Mouse (Mus musculus) liver, postnatal 0 days (tissue): ENCODE data around the gene Med16. TPM values are rescaled to one million over a fixed set of nuclear protein-coding genes. Genes with fewer than 3 reads are reported as not detected.

Experiments
- ATAC-seq: fragments of 200-750 bp; cut with Nextera tagmentation; 2 replicates; pipeline ENCODE4 v1.8.0; 2017; ENCODE audit warnings: mild to moderate bottlenecking, moderate library complexity
- DNase-seq: peaks from one replicate; pipeline ENCODE4 v3.0.0-alpha.2; 2016
- H3K27ac ChIP-seq: fragments of 300-500 bp; sonication (generic); 2 replicates; pipeline ENCODE4 v1.5.1; 2014; ENCODE audit warnings: antibody characterized with exemption, moderate library complexity, mild to moderate bottlenecking, low read depth
- H3K27me3 ChIP-seq: fragments of 300-500 bp; sonication (generic); 2 replicates; pipeline ENCODE4 v1.6.1; 2014; ENCODE audit warnings: low read length, control low read depth, mixed read lengths; ENCODE audit not compliant: insufficient read depth
- H3K36me3 ChIP-seq: fragments of 300-500 bp; sonication (generic); replicated peaks from 2 replicates; pipeline ENCODE4 v1.6.1; 2014; ENCODE audit warnings: mild to moderate bottlenecking, control low read depth, low read length, moderate library complexity, mixed read lengths; ENCODE audit not compliant: insufficient read depth
- H3K4me1 ChIP-seq: fragments of 300-500 bp; sonication (generic); 2 replicates; pipeline ENCODE4 v1.6.1; 2014; ENCODE audit warnings: antibody characterized with exemption, mild to moderate bottlenecking, control low read depth; ENCODE audit not compliant: insufficient read depth
- H3K4me2 ChIP-seq: fragments of 300-500 bp; sonication (generic); 2 replicates; pipeline ENCODE4 v1.6.1; 2014; ENCODE audit warnings: low read depth, mild to moderate bottlenecking, low read length, moderate library complexity, mixed read lengths
- H3K4me3 ChIP-seq: fragments of 300-500 bp; sonication (generic); 2 replicates; pipeline ENCODE4 v1.5.1; 2014; ENCODE audit warnings: low read depth, low read length
- H3K9ac ChIP-seq: fragments of 300-500 bp; sonication (generic); replicated peaks from 2 replicates; pipeline ENCODE4 v1.6.1; 2014; ENCODE audit warnings: mild to moderate bottlenecking, moderate library complexity
- H3K9me3 ChIP-seq: fragments of 300-500 bp; sonication (generic); 2 replicates; pipeline ENCODE4 v1.6.1; 2016; ENCODE audit warnings: mild to moderate bottlenecking, control low read depth, low read length, mixed read lengths
- CTCF ChIP-seq: sonication (generic); IDR thresholded peaks from 2 replicates; pipeline ENCODE4 v1.5.1; 2016; ENCODE audit warnings: antibody characterized with exemption, low read depth
- EP300 ChIP-seq: IDR thresholded peaks from 2 replicates; pipeline ENCODE4 v1.6.1; 2016; ENCODE audit warnings: antibody characterized with exemption, low read depth, mild to moderate bottlenecking
- WGBS: fragments of 180-500 bp; shearing (Covaris S2); extraction: QIAGEN DNeasy Blood & Tissue Kit; methylation state at CpG from one replicate; pipeline ENCODE4 v1.1.7; 2014; ENCODE audit not compliant: insufficient replicate concordance; 5-methylcytosine and 5-hydroxymethylcytosine counted together
- polyA plus RNA-seq: library from polyadenylated mRNA; unstranded; fragments of >200 nt; fragmentation: Nextera tagmentation; extraction: Ambion mirVana; gene quantifications from 2 replicates; pipeline ENCODE4 v1.2.1, GENCODE M21; 2015

The Med16 gene
- polyA plus RNA-seq, 1 experiment from 2014 or later = 14.3 TPM

DNA sequence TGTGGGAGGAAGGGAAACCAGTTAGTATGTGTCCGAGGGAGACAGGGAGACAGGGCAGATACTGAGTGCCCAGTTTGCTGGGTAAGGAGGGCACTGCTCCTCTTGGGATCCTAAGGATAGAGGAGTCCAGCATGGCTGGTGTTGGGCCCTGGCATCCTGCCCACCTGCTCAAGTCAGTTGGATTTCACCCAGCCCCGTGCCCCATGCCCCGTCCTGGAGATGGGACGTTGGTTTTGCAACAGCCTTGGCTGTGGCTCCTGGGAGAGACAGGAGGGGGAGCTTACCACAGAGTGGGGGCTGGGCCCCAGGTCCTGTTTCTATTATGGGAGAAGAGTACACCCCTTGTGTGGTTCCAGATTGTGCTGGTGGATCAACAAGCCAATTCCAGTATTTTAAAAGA lies 24.3 kb downstream of the Med16 start:
- DNase-seq (peak; percentile 66), ATAC-seq (peak; percentile 22; the same call in 1 of the 2 replicates)
- TF ChIP-seq CTCF (no peak), EP300 (no peak)
- Histone ChIP-seq H3K4me2 (no peak overlapping the region), H3K9me3 (no peaks in the 10 kb centered on the region), H3K4me1 (peaks cover 47% of the 10 kb centered on the region), H3K27ac (peak overlapping the region; percentile 48; the same call in 1 of the 2 replicates), H3K9ac (no peak overlapping the region), H3K4me3 (no peak overlapping the region), H3K36me3 (no peaks in the 10 kb centered on the region), H3K27me3 (0 out of 2 replicates have a peak, but pooled peaks cover 8% of the 10 kb centered on the region)
- WGBS = 13% methylated on average over 4 of the region's 4 CpGs

DNA sequence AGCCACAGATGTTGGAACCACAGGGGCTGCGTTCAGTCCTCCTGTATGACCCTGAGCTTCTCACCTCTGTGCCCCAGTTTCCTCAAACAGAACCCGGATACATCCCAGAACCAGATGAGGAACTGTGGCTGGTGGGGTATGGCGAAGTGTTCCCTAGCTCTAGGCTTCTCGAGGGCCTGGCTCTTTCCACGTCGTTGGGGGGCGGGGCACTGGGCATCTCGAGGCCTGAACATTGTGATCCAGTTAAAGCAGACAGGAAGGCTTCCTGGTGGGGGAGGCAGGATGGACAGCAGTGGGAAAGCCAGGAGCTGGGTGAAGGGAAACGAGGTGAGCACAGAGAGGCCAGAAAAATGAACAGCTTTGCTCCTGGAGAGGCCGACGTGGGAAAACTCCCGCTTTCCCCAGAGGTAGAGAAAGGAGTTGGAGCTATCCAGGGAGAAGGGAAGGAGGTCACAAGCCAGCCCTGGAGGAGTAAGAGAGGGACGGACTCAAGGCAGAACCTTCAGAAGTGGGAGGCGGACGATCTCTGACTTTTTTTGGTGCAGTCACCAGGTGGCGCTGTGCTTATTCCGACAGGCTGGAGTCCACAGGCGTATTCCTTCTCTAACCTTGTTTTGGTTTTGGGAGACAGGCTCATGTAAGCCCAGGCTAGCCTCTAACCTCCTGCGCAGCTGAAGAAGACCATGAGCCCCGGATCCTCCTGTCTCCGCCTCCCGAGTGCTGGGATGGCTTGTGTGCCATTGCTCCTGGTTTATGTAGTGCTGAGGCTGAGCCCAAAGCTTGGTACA lies 25.2 kb downstream of the Med16 start:
- Histone ChIP-seq H3K4me3 (no peak overlapping the region), H3K36me3 (no peaks in the 10 kb centered on the region), H3K27ac (peak overlapping the region; percentile 48; the same call in 1 of the 2 replicates), H3K4me1 (peaks cover 53% of the 10 kb centered on the region), H3K9ac (no peak overlapping the region), H3K9me3 (no peaks in the 10 kb centered on the region), H3K4me2 (peak overlapping the region; percentile 48), H3K27me3 (0 out of 2 replicates have a peak, but pooled peaks cover 8% of the 10 kb centered on the region)
- ATAC-seq (peak; percentile 34), DNase-seq (peak; percentile 86)
- 15% methylated on average over 22 of the region's 22 CpGs for WGBS
- TF ChIP-seq EP300 (no peak), CTCF (peak; percentile 87)

DNA sequence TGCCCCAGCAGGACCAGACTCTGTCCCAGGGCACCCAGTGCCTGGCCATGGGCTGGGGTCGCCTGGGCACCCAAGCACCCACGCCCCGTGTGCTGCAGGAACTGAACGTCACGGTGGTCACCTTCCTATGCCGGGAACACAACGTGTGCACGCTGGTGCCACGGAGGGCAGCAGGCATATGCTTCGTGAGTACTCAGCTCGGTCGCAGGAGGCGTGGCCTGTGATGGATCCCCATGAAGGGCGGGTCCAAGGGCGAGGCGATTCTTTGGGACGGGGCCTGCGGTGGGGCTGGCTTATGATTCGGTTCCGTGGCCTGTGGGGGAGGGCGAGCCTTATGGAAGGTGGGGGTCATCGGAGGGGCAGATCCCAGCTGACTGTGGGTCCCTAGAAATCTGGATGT lies 26.7 kb downstream of the Med16 start:
- no peak overlapping the region for H3K9ac ChIP-seq
- no peak for TF ChIP-seq EP300
- no peak for TF ChIP-seq CTCF
- peak; percentile 66 for DNase-seq
- peak overlapping the region; percentile 47 for H3K4me2 ChIP-seq
- 7% methylated on average over 22 of the region's 22 CpGs for WGBS
- ATAC-seq = no peak
- H3K9me3 ChIP-seq = no peaks in the 10 kb centered on the region
- H3K36me3 ChIP-seq = no peaks in the 10 kb centered on the region
- H3K27ac ChIP-seq = 0 out of 2 replicates have a peak overlapping the region, but pooled peaks have one; percentile 2
- peak overlapping the region; percentile 15 for H3K4me3 ChIP-seq
- 0 out of 2 replicates have a peak, but pooled peaks cover 8% of the 10 kb centered on the region for H3K27me3 ChIP-seq
- peaks cover 66% of the 10 kb centered on the region for H3K4me1 ChIP-seq

DNA sequence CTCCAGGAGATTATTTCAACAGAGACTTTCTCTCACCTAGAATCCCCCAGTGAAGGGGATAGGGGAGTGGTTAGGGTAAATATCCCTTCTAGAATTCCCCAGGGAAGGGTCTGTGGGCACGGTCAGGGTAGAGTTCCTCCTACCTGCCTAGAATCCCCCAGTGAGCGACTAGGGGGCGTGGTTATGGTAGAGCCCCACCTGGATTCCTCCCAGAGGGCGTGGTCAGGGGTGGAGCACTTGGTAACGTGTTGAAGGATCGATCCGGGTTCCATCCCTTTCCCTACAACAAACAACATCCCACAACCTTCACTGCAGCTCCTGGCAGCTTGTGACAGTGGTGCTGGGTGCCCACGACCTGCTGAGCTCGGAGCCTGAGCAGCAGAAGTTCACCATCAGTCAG lies 28.0 kb downstream of the Med16 start:
- Histone ChIP-seq H3K27ac (no peak overlapping the region), H3K9ac (peak overlapping the region; percentile 23; the same call in 1 of the 2 replicates), H3K4me3 (peak overlapping the region; percentile 23), H3K27me3 (0 out of 2 replicates have a peak, but pooled peaks cover 8% of the 10 kb centered on the region), H3K36me3 (no peaks in the 10 kb centered on the region), H3K9me3 (no peaks in the 10 kb centered on the region), H3K4me1 (peaks cover 69% of the 10 kb centered on the region), H3K4me2 (peak overlapping the region; percentile 47)
- 12% methylated on average over 9 of the region's 9 CpGs for WGBS
- peak; percentile 81 for DNase-seq
- TF ChIP-seq EP300 = no peak
- TF ChIP-seq CTCF = no peak
- ATAC-seq = peak; percentile 38

DNA sequence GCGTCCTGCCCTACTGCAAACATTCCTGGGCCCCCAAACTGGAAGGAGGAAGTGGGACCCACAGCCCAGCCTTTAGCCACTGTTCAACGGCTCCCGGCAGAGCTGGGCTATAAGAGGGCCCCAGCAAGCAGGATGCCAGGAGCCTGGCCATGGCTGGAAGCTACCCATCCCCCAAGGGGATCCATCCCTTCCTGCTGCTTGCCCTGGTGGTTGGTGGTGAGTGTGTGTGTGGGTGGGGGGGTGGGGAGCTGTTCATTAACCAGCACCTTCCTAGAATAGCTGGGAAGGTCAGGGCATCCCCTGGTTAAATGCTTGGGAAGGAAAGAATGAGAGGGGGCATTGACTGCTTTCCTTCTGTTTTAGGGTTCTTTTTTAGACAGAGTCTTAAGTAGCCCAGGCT lies 29.2 kb downstream of the Med16 start:
- H3K27me3 ChIP-seq = peaks cover 9% of the 10 kb centered on the region; the same call in 1 of the 2 replicates
- TF ChIP-seq CTCF (no peak), EP300 (no peak)
- no peak overlapping the region for H3K9ac ChIP-seq
- ATAC-seq (peak; percentile 28; the same call in 1 of the 2 replicates), DNase-seq (peak; percentile 62)
- H3K4me2 ChIP-seq = peak overlapping the region; percentile 47; the same call in 1 of the 2 replicates
- H3K9me3 ChIP-seq = no peaks in the 10 kb centered on the region
- peak overlapping the region; percentile 8; the same call in 1 of the 2 replicates for H3K27ac ChIP-seq
- H3K4me1 ChIP-seq = peaks cover 66% of the 10 kb centered on the region
- WGBS = 10% methylated on average over 3 of the region's 3 CpGs
- no peaks in the 10 kb centered on the region for H3K36me3 ChIP-seq
- no peak overlapping the region for H3K4me3 ChIP-seq

DNA sequence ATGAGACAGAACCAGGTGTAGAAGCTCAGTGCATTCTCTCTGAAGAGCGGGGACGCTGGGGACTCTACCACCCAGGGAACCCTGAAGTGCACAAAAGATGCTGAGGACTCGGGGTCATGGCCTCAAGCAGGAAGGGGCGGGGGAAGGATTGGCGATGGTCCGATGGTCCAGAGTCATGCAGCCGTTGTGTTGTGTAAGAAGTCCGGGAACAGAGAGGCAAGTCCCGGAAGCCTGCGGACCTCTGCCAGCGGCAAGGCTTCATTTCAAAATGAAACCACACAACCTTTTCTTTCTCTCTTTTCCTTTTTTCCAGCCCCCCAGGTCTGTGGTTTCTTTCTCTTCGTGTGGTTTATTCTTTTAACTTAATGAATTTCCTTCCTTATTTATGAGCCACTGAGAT lies 31.0 kb downstream of the Med16 start:
- peak; percentile 46 for ATAC-seq
- H3K4me2 ChIP-seq = peak overlapping the region; percentile 55
- no peaks in the 10 kb centered on the region for H3K36me3 ChIP-seq
- no peak overlapping the region for H3K9ac ChIP-seq
- H3K27ac ChIP-seq = peak overlapping the region; percentile 67
- DNase-seq = peak; percentile 74
- H3K4me3 ChIP-seq = 0 out of 2 replicates have a peak overlapping the region, but pooled peaks have one; percentile 0
- TF ChIP-seq CTCF (no peak), EP300 (peak; percentile 60; the same call in 1 of the 2 replicates)
- H3K9me3 ChIP-seq = no peaks in the 10 kb centered on the region
- WGBS = 7% methylated on average over 12 of the region's 12 CpGs
- H3K27me3 ChIP-seq = peaks cover 20% of the 10 kb centered on the region
- peaks cover 62% of the 10 kb centered on the region for H3K4me1 ChIP-seq
